Mouse (Mus musculus) cerebellum, postnatal 10 days (tissue): ENCODE measurements around the gene Gm28360.
"Not testable (repeated sequence)": the region's sequence is repeated elsewhere in the genome, so short reads cannot be mapped to it uniquely, and the experiment has no call there.

ENCODE experiments used
- DNase-seq, 2 experiments: peaks; one replicate each; pipeline ENCODE4 v3.0.0; 2021; ENCODE audit warnings: mixed read lengths in 2 of 2

Gm28360 gene

DNA sequence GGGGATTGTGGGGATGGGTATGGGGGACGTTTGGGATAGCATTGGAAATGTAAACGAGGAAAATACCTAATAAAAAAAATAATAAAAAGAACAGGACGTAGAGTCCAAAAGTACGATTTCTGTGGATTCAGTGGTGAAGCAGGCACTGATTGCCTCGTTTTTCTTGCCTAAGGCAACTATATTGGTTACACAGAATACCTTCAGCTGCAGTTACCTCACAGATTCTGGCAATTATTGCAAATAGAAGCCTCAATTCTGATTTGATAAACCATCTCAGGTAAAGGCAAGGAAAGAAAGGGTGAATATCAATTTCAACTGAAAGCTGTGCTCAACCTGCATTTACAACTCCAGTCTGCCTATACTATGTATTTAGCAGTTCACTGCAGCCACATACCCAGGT, at the start of gene Gm28360:
Gene Gm28360, plus strand, starts transcription at position 301 of the 400 bp plus-strand sequence.
- DNase-seq, result not testable (repeated sequence)

- DNase-seq, result not testable (repeated sequence)
Measured at GRCm38 (mm10) chr1:117780833-117781232, 49.0 kb upstream of the Gm28360 start, which contains the start of gene B020011L13Rik. TSS of gene B020011L13Rik (plus strand) at chr1:117781133.

GRCm38 (mm10) chr1:117816271-117816670, 13.6 kb upstream of the Gm28360 start:
- DNase-seq, result not testable (repeated sequence)

DNA sequence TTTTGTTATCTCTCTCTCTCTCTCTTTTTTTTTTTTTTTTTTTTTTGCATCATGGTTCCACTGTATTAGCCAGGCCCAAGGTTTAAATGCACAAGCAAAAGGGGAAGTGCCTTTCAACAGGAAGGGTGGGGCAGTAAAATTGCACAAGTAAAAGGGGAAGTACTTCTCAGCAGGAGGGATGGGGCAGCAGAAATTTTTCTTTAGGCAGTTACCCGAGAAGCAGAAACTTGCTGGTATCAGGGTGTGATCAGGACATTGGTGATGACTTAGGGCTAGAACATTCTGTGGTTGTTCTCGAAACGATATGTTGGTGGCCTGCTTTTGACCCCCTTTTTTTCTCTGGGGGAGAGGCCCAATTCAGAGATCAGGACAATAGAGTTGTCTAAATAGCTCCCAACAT, 21.8 kb downstream of the Gm28360 start:
- DNase-seq, result not testable (repeated sequence)
